Mouse (Mus musculus): ENCODE measurements around the gene Spp2.

Spp2 gene

DNA sequence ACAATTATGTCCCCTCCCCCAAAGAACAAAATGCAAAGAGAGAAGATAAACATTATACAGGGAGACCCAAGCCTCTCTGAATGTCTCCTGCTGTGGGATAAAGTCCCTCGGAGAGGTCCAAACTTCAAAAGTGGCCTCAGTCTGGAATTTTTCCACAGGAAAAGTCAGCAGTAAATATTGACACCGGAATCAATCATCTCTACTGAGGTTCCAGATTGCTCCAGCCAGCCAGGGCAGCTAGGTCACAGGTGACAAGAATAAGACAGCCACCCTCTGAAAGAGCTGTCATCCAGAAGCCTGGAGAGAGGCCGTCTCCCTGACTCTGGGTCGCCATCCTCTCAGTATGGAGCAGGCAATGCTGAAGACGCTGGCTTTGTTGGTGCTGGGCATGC lies at the start of gene Spp2:
TSS of gene Spp2 (plus strand) at position 155 of the 392 bp plus-strand sequence.
- DNase-seq (ENCODE audit: low spot score in 2 of 2): no peak

- DNase-seq (ENCODE audit: low spot score in 2 of 2): peak; percentile 17 to 61
These were observed 49.2 kb upstream of the Spp2 start for GRCm38 (mm10) chr1:88357458-88358090.

- no peak for DNase-seq (ENCODE audit: low spot score in 2 of 2)
These were observed 48.6 kb upstream of the Spp2 start for GRCm38 (mm10) chr1:88358102-88358654.

GRCm38 (mm10) chr1:88361085-88361484 lies 45.7 kb upstream of the Spp2 start:
- no peak for DNase-seq (ENCODE audit: low spot score in 2 of 2)

GRCm38 (mm10) chr1:88366881-88367644 lies 39.7 kb upstream of the Spp2 start:
- no peak for DNase-seq (ENCODE audit: low spot score in 2 of 2)

DNA sequence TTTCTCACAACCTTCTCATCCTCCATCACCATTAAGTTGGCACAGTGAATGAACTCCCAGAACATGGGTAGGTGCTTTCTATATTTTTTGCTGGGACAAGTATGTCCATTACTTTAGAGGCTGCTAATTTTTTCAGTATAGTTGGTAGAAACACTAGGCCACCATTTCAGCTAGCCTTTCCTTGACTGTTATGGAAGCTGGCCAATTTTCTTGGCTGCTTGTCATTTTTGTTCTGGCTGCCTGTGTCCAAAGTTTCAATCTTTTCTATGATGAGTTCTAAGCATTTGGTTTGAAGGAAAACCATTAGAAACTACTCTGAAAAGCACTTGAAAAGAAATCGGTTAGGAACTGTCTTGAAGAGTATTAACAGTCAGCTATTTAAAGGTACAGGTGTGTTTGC lies 28.3 kb upstream of the Spp2 start:
- DNase-seq (ENCODE audit: low spot score in 2 of 2): no peak

DNA sequence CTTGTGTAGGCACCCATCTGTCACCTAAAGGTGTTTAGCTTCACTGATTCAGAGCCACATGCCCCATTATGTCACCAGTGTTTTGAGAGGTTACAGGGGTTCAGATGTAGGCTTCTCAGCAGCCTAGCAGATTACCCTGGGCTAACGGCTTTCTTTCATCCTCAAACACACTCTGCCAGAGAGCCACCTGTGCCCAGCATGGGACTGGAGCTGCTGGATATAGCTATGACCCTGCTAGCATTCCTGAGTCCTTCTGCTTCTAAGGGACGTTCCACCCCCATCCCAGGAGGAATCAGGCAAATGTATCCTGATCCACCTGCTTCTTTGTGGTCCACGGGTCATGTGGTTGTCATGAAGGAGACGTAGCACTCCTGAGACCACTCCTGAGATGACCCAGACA lies 15.1 kb upstream of the Spp2 start:
- DNase-seq (ENCODE audit: low spot score in 2 of 2): no peak

DNA sequence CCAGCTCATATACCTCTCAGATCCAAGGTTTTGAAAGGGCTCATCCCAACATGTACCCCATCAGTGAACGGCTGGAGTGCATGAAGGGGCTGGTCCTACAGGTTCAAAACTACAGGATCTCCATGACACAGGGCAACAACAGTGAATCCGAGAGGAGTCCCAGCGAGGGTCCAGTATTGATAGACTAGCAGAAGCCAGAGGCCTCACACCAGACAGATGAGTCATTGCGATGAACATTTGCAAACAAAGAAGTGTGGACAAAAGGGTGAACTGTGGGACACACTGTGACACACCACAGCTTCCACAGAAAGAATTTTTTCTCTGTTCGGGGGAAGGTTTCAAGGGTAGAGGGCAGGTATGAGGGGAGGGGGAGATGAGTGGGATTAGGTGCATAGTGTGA lies 13.4 kb upstream of the Spp2 start:
- DNase-seq (ENCODE audit: low spot score in 2 of 2): no peak

DNA sequence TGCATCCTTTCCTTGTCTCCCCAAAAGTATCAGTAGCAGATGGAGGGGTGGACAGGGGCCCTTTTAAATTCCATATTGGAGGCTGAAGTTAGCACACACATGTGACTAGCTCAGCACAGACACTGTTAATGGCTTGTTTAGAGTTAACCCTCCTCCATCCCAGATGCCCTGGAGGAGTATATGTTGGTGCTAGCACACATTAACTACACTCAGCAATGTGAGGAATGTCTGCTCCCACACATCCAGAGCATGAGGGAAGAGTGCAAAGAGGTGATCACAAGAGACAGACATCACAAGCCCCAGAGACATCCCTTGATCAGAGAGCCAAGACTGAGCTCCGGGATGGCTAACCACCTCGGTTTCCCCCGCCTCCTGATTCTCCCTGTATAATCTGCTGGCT lies 3.4 kb upstream of the Spp2 start:
- no peak for DNase-seq (ENCODE audit: low spot score in 2 of 2)

- DNase-seq (ENCODE audit: low spot score in 2 of 2): no peak
These were observed 519 bp upstream of the Spp2 start for GRCm38 (mm10) chr1:88406078-88406806.

DNA sequence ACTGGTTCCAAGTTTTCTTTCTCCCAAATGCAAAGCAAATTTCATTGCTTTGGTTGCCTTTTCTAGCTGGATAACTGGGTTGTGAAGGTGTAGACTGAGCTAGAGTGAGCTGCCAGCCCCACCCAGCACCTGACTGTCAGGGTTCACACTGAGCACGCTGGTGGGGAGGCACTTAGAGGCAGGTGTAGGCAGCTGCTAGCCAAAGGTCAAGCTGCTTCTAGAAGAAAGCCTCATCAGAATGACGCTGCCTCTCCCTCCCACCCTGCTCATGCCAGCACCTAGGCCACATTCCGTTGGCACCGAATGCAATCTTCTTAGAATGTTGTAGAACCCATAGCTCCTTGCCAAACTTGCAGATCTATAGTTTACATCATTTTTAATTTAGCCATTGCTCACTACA lies 1.6 kb downstream of the Spp2 start:
- no peak for DNase-seq (ENCODE audit: low spot score in 2 of 2)

DNA sequence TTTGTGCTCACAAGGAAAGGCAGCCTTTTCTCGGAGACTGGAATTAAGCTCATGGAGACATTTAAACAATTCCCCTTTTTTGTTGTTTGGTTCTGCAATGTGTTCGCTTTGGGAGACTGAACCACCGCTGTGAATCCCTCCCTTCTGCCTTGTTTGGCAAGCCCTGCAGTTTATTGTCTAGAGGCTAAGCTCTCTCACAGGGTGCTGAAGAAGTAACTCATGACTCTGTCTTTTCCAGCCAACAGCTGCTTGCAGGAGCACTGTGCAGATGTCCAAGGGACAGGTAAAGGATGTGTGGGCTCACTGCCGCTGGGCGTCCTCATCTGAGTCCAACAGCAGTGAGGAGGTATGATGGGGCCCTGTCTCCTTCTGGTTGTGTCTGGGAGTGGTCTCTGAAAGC lies 5.3 kb downstream of the Spp2 start:
- DNase-seq (ENCODE audit: low spot score in 2 of 2): no peak

DNA sequence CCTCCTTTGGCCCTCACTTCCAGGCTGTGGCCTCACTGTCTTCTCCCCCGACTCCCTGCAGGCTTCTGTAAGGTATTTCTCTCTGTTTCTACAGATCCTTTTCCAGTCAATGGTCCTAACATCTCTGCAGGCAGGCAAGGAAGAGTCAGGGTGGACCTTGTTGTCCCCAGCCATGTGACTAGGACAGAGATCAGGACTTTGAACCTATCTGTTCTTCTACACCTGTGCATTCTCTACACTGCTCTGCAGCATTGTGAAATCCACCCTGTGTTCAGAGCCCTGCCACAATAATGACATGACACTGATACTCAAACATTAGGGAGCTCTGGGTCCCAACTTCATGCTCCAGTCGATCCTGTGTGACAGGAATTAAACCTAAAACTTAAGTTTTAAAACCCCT lies 12.2 kb downstream of the Spp2 start:
- no peak for DNase-seq (ENCODE audit: low spot score in 2 of 2)

DNA sequence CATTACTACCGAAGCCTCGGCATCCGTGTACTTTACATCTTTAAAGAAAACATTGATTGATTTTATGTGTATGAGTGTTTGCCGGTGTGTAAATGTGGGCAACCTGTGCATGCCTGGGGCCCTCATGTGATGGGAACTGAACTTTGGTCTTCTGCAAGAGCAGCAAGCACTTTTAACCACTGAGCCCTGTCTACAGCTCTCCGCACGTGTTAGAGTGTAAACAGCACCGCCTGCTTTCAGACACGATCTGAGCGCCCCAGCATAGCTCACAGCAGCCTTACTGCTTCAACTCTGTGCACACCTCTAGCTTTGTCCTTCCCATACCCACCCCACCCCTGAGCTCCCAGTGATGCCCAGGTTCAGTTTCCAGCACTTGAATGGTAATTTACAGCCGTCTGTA lies 15.3 kb downstream of the Spp2 start:
- no peak for DNase-seq (ENCODE audit: low spot score in 2 of 2)

DNA sequence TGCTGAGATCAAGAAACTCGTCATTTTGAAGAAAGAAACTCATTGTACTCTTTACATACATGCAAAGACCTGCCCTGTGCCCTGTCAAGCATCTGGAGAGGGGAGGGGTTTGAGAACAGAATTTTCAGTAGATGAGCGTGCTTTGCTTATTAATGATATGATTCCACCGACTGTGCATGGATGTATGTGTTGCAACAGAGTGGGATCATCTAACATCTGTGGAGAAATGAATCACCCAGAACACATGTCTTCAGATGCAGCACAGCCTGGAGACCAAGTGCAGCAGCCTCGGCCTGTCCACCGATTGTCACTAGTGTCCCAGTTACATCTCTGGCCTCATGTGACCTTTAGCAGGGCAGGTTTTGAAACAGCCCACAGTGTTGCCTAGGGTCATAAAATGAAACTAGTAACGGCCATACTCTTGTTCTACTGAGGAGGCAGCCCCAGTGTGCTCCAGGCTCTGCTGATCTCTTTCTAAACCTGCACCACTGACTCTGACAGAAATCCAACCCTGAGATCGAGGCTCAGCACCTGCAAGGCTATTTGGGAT lies 16.2 kb downstream of the Spp2 start:
- no peak for DNase-seq (ENCODE audit: low spot score in 2 of 2)

DNA sequence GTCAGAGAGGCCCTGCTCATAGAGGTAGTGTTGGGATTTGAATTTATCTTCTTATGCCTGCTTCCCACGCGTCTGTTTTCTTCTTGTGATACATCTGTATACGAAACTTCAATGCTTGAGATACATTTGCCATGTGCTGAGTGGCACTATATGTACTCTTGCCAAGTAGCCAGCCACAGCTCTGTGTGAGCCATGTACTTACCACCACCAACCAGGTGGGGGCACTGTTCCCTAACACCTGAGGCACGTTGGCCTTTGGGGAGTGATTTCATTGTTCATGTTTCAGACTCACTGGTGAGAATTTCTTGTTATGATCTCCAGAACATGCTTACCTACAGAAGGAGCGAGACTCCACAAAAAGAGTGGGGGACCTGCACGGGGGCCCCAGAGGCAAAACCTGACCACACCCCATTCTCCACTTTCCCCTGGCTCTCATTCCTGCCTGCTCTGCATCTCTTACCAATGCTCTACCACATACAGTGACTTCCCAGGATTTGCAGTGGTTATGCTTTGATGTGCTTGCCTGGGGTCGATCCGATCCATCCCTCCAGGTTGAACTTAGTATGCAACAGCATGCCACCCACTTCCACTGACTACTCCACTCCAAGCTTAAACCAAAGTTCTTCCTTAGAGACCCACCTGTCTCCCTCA lies 18.0 kb downstream of the Spp2 start:
- DNase-seq (ENCODE audit: low spot score in 2 of 2): peak; percentile 51 to 72

GRCm38 (mm10) chr1:88427987-88428741 lies 21.4 kb downstream of the Spp2 start:
- DNase-seq (ENCODE audit: low spot score in 2 of 2): no peak

GRCm38 (mm10) chr1:88429413-88429812 lies 22.7 kb downstream of the Spp2 start:
- no peak for DNase-seq (ENCODE audit: low spot score in 2 of 2)

GRCm38 (mm10) chr1:88431262-88431661 lies 24.5 kb downstream of the Spp2 start:
- no peak for DNase-seq (ENCODE audit: low spot score in 2 of 2)

- DNase-seq (ENCODE audit: low spot score in 2 of 2): no peak
These were observed 25.8 kb downstream of the Spp2 start for GRCm38 (mm10) chr1:88432601-88433000.

All from frontal cortex, postnatal 10 days (tissue).